Mouse (Mus musculus) midbrain, embryonic 11.5 days (tissue): ENCODE results near the gene Slco4a1. TPM values are rescaled to one million over a fixed set of nuclear protein-coding genes. Genes with fewer than 3 reads are reported as not detected.

ENCODE experiments used
- ATAC-seq: fragments of 200-750 bp; cut with Nextera tagmentation; 2 replicates; pipeline ENCODE4 v1.8.0; 2017; ENCODE audit warnings: moderate TSS enrichment, moderate library complexity; ENCODE audit not compliant: low FRiP score
- DNase-seq: peaks from one replicate; pipeline ENCODE4 v3.0.0; 2015; ENCODE audit warnings: low spot score; ENCODE audit errors: missing footprints
- H3K27ac ChIP-seq: fragments of 300-500 bp; sonication (generic); 2 replicates; pipeline ENCODE4 v1.5.1; 2014; ENCODE audit warnings: low read depth, low read length
- H3K27me3 ChIP-seq: fragments of 300-500 bp; sonication (generic); 2 replicates; pipeline ENCODE4 v1.6.1; 2014; ENCODE audit warnings: mild to moderate bottlenecking, low read length, moderate library complexity, mixed read lengths; ENCODE audit not compliant: control insufficient read depth, insufficient read depth
- H3K36me3 ChIP-seq: fragments of 300-500 bp; sonication (generic); 2 replicates; pipeline ENCODE4 v1.6.1; 2014; ENCODE audit warnings: mild to moderate bottlenecking, low read length, moderate library complexity, mixed read lengths; ENCODE audit not compliant: control insufficient read depth, insufficient read depth
- H3K4me1 ChIP-seq: fragments of 300-500 bp; sonication (generic); 2 replicates; pipeline ENCODE4 v1.6.1; 2014; ENCODE audit warnings: low read length; ENCODE audit not compliant: control insufficient read depth, insufficient read depth
- H3K4me2 ChIP-seq: fragments of 300-500 bp; sonication (generic); 2 replicates; pipeline ENCODE4 v1.6.1; 2014; ENCODE audit warnings: mild to moderate bottlenecking, moderate library complexity
- H3K4me3 ChIP-seq: fragments of 300-500 bp; sonication (generic); 2 replicates; pipeline ENCODE4 v1.5.1; 2014; ENCODE audit warnings: low read depth, low read length
- H3K9ac ChIP-seq: fragments of 300-500 bp; sonication (generic); 2 replicates; pipeline ENCODE4 v1.6.1; 2014; ENCODE audit warnings: low read length
- H3K9me3 ChIP-seq: fragments of 300-500 bp; sonication (generic); 2 replicates; pipeline ENCODE4 v1.6.1; 2016; ENCODE audit warnings: low read length; ENCODE audit not compliant: control insufficient read depth
- WGBS: fragments of 180-500 bp; shearing (Covaris S2); extraction: QIAGEN DNeasy Blood & Tissue Kit; methylation state at CpG from one replicate; pipeline ENCODE4 v1.1.7; 2014; 5-methylcytosine and 5-hydroxymethylcytosine counted together
- polyA plus RNA-seq: library from polyadenylated mRNA; unstranded; fragments of >200 nt; fragmentation: Nextera tagmentation; extraction: Ambion mirVana; gene quantifications from 2 replicates; pipeline ENCODE4 v1.2.1, GENCODE M21; 2014

The Slco4a1 gene
- polyA plus RNA-seq, 1 experiment from 2014 or later: 5.5 TPM

GRCm38 (mm10) chr2:180484882-180485281 lies 28.8 kb downstream of the Slco4a1 start:
- no peaks in the 10 kb centered on the region for H3K9me3 ChIP-seq
- WGBS: 60% methylated on average over 4 of the region's 4 CpGs
- H3K27me3 ChIP-seq: peaks cover 29% of the 10 kb centered on the region
- DNase-seq (no peak), ATAC-seq (no peak)
- H3K36me3 ChIP-seq: no peaks in the 10 kb centered on the region
- H3K4me3 ChIP-seq: no peak overlapping the region
- peaks cover 36% of the 10 kb centered on the region for H3K4me1 ChIP-seq
- H3K4me2 ChIP-seq: no peak overlapping the region
- no peak overlapping the region for H3K27ac ChIP-seq
- no peak overlapping the region; the same call in 1 of the 2 replicates for H3K9ac ChIP-seq

GRCm38 (mm10) chr2:180485306-180485705 lies 29.3 kb downstream of the Slco4a1 start:
- WGBS: 25% methylated on average over 3 of the region's 3 CpGs
- Histone ChIP-seq H3K4me2 (no peak overlapping the region), H3K27me3 (peaks cover 26% of the 10 kb centered on the region), H3K27ac (no peak overlapping the region), H3K4me1 (peaks cover 36% of the 10 kb centered on the region), H3K9me3 (no peaks in the 10 kb centered on the region), H3K4me3 (no peak overlapping the region), H3K36me3 (no peaks in the 10 kb centered on the region), H3K9ac (peak overlapping the region; percentile 9; the same call in 1 of the 2 replicates)
- DNase-seq (peak; percentile 86), ATAC-seq (no peak)

- Histone ChIP-seq H3K9me3 (no peaks in the 10 kb centered on the region), H3K9ac (peak overlapping the region; percentile 61), H3K4me2 (peak overlapping the region; percentile 52), H3K36me3 (no peaks in the 10 kb centered on the region), H3K27me3 (peaks cover 25% of the 10 kb centered on the region), H3K27ac (peak overlapping the region; percentile 52; the same call in 1 of the 2 replicates), H3K4me3 (peak overlapping the region; percentile 25), H3K4me1 (peaks cover 20% of the 10 kb centered on the region)
- ATAC-seq: peak; percentile 75
- DNase-seq: peak; percentile 94
- WGBS: 4% methylated on average over 17 of the region's 17 CpGs
These were observed 32.2 kb downstream of the Slco4a1 start for GRCm38 (mm10) chr2:180488210-180488751.

- Histone ChIP-seq H3K36me3 (no peaks in the 10 kb centered on the region), H3K9ac (no peak overlapping the region), H3K4me1 (peaks cover 7% of the 10 kb centered on the region; the same call in 1 of the 2 replicates), H3K27ac (no peak overlapping the region), H3K4me3 (no peak overlapping the region), H3K27me3 (peaks cover 45% of the 10 kb centered on the region), H3K4me2 (no peak overlapping the region), H3K9me3 (no peaks in the 10 kb centered on the region)
- DNase-seq (peak; percentile 65), ATAC-seq (no peak)
- WGBS: 79% methylated on average over 8 of the region's 8 CpGs
These were observed 39.9 kb downstream of the Slco4a1 start for GRCm38 (mm10) chr2:180495906-180496305.

- Histone ChIP-seq H3K9ac (no peak within 1 kb of the TSS), H3K27ac (no peak within 1 kb of the TSS), H3K4me3 (peak within 1 kb of the TSS; percentile 16), H3K36me3 (no peaks in the 10 kb centered on the region), H3K9me3 (no peaks in the 10 kb centered on the region), H3K27me3 (peaks cover 75% of the 10 kb centered on the region), H3K4me1 (peaks cover 7% of the 10 kb centered on the region; the same call in 1 of the 2 replicates), H3K4me2 (peak within 1 kb of the TSS; percentile 34)
- under 1% methylated on average over 30 of the region's 30 CpGs for WGBS
- peak; percentile 91 for DNase-seq
- no peak for ATAC-seq
These were observed 43.7 kb downstream of the Slco4a1 start, which contains the start of gene Ntsr1 for GRCm38 (mm10) chr2:180499741-180500140. Gene Ntsr1 (plus strand): TSS chr2:180499976.

GRCm38 (mm10) chr2:180500726-180501125 lies 44.7 kb downstream of the Slco4a1 start:
- H3K4me3 ChIP-seq: no peak overlapping the region
- no peaks in the 10 kb centered on the region for H3K9me3 ChIP-seq
- peaks cover 83% of the 10 kb centered on the region for H3K27me3 ChIP-seq
- no peaks in the 10 kb centered on the region for H3K36me3 ChIP-seq
- no peak overlapping the region for H3K9ac ChIP-seq
- no peak overlapping the region for H3K27ac ChIP-seq
- 44% methylated on average over 13 of the region's 13 CpGs for WGBS
- no peak for ATAC-seq
- H3K4me2 ChIP-seq: no peak overlapping the region
- no peak for DNase-seq
- peaks cover 7% of the 10 kb centered on the region; the same call in 1 of the 2 replicates for H3K4me1 ChIP-seq

GRCm38 (mm10) chr2:180501217-180501967 lies 45.3 kb downstream of the Slco4a1 start:
- no peak overlapping the region for H3K27ac ChIP-seq
- DNase-seq (no peak), ATAC-seq (no peak)
- no peaks in the 10 kb centered on the region for H3K9me3 ChIP-seq
- H3K4me3 ChIP-seq: no peak overlapping the region
- no peak overlapping the region for H3K4me2 ChIP-seq
- peaks cover 88% of the 10 kb centered on the region for H3K27me3 ChIP-seq
- peaks cover 7% of the 10 kb centered on the region; the same call in 1 of the 2 replicates for H3K4me1 ChIP-seq
- H3K9ac ChIP-seq: no peak overlapping the region
- 42% methylated on average over 9 of the region's 9 CpGs for WGBS
- H3K36me3 ChIP-seq: no peaks in the 10 kb centered on the region

GRCm38 (mm10) chr2:180506281-180506680 lies 50.2 kb downstream of the Slco4a1 start:
- Histone ChIP-seq H3K27ac (no peak overlapping the region), H3K9me3 (no peaks in the 10 kb centered on the region), H3K36me3 (no peaks in the 10 kb centered on the region), H3K9ac (no peak overlapping the region), H3K4me2 (no peak overlapping the region), H3K27me3 (peaks cover 80% of the 10 kb centered on the region), H3K4me3 (no peak overlapping the region), H3K4me1 (peaks cover 9% of the 10 kb centered on the region)
- no peak for ATAC-seq
- no peak for DNase-seq
- 47% methylated on average over 5 of the region's 5 CpGs for WGBS

- WGBS: 49% methylated on average over 14 of the region's 14 CpGs
- H3K27ac ChIP-seq: no peak overlapping the region
- H3K4me1 ChIP-seq: peaks cover 9% of the 10 kb centered on the region
- H3K27me3 ChIP-seq: peaks cover 79% of the 10 kb centered on the region
- no peaks in the 10 kb centered on the region for H3K9me3 ChIP-seq
- no peak overlapping the region for H3K4me2 ChIP-seq
- no peaks in the 10 kb centered on the region for H3K36me3 ChIP-seq
- peak; percentile 65 for ATAC-seq
- H3K9ac ChIP-seq: no peak overlapping the region
- peak; percentile 91 for DNase-seq
- no peak overlapping the region for H3K4me3 ChIP-seq
These were observed 52.5 kb downstream of the Slco4a1 start for GRCm38 (mm10) chr2:180508455-180509115.
